Mouse (Mus musculus): ENCODE measurements around the gene Spata45. TPM values are rescaled to one million over a fixed set of nuclear protein-coding genes. Genes with fewer than 3 reads are reported as not detected.

The Spata45 gene
- total RNA-seq, 1 experiment = 4.6 TPM

- H3K36me3 ChIP-seq (ENCODE audit: control insufficient read depth, insufficient read depth, low read length, poor library complexity, severe bottlenecking) = no peaks in the 10 kb centered on the region
- H3K9ac ChIP-seq (ENCODE audit: insufficient read depth, low read depth, low read length, poor library complexity, severe bottlenecking) = no peak overlapping the region
- H3K4me1 ChIP-seq (ENCODE audit: control insufficient read depth in 2 of 2, insufficient read depth in 2 of 2, low read length in 2 of 2, poor library complexity in 1 of 2) = no peaks in the 10 kb centered on the region
- TF ChIP-seq ZNF384 (IDR thresholded peaks at IDR 0.05; ENCODE audit: low read depth, low read length) (no peak), MAFK (IDR thresholded peaks at IDR 0.05; ENCODE audit: insufficient read depth, low read depth, low read length) (no peak), CHD2 (IDR thresholded peaks at IDR 0.05; ENCODE audit: low read depth, low read length) (no peak), HCFC1 (IDR thresholded peaks at IDR 0.05; ENCODE audit: borderline replicate concordance, insufficient read depth, low read length) (no peak)
- no peaks in the 10 kb centered on the region for H3K9me3 ChIP-seq (ENCODE audit: control insufficient read depth, insufficient read depth, low read depth, low read length)
- in situ Hi-C loops (cut with MboI; ENCODE audit: low sequenced_read_pairs in 2 of 2, unreplicated experiment in 2 of 2) = loop anchor here in 1 of 2 experiments (25.0 kb wide), 1 partner anchor 195 kb away; no protein-coding TSS in a partner anchor
- no peak for DNase-seq (ENCODE audit: low read depth, low spot score)
- H3K4me3 ChIP-seq (ENCODE audit: insufficient read depth in 1 of 2, low read depth in 1 of 2, low read length in 2 of 2, poor library complexity in 1 of 2, severe bottlenecking in 1 of 2) = no peak overlapping the region
- no peak overlapping the region for H3K27ac ChIP-seq (ENCODE audit: insufficient read depth, low read depth, low read length, poor library complexity, severe bottlenecking)
Observed at GRCm38 (mm10) chr1:191092050-191092449, 55.6 kb downstream of the Spata45 start.

Other genes with a start within 250 kb of the Spata45 start
- 19.3 and 24.6 TPM in 2 replicates for gene Rps6kc1, start 124.9 kb upstream of the Spata45 start, total RNA-seq (2012; rRNA removed)
- gene Angel2, start 111.5 kb upstream of the Spata45 start, total RNA-seq (2012; rRNA removed) = 21.6 and 21.9 TPM in 2 replicates
- gene Vash2, start 57.3 kb upstream of the Spata45 start, total RNA-seq (2012; rRNA removed) = 2.2 and 2.6 TPM in 2 replicates
- 20.5 and 23.5 TPM in 2 replicates for gene Flvcr1, start 10.5 kb upstream of the Spata45 start, total RNA-seq (2012; rRNA removed)
- gene Tatdn3, start 26.3 kb downstream of the Spata45 start, total RNA-seq (2012; rRNA removed) = 11.8 TPM in 2 replicates
- gene Nsl1, start 26.4 kb downstream of the Spata45 start, total RNA-seq (2012; rRNA removed) = 24.3 and 26.1 TPM in 2 replicates
- gene Batf3, start 61.2 kb downstream of the Spata45 start, total RNA-seq (2012; rRNA removed) = 1.2 and 2.8 TPM in 2 replicates
- not detected in 2 replicates for gene Fam71a, start 128.2 kb downstream of the Spata45 start, total RNA-seq (2012; rRNA removed)
- 5.1 and 8.0 TPM in 2 replicates for gene Atf3, start 181.4 kb downstream of the Spata45 start, total RNA-seq (2012; rRNA removed)